Mouse (Mus musculus) gastrocnemius, postnatal 36 days (tissue): ENCODE measurements around the gene Dusp3. TPM values are rescaled to one million over a fixed set of nuclear protein-coding genes. Genes with fewer than 3 reads are reported as not detected.

Source experiments
- DNase-seq, 2 experiments: peaks; one replicate each; pipeline ENCODE4 v3.0.0; 2022
- intact Hi-C: fragments of 180-260 bp; cut with DNase I; formaldehyde crosslinking; loops from one replicate; pipeline ENCODE4 v1.15.1; 2025
- long read RNA-seq, 2 experiments: library from polyadenylated mRNA; stranded (forward); transcript quantifications; one replicate each; pipeline ENCODE4 v2.0.0; 2021
- total RNA-seq, 2 experiments: library from RNA; stranded (reverse); gene quantifications; 2 replicates each; pipeline ENCODE4 v1.2.3; 2021

Dusp3 gene
- total RNA-seq, result 100 to 1,000 TPM; 126 to 167 TPM
- long read RNA-seq, experiment 1, full-length matches to known transcripts, result 13 of 212 reads
- long read RNA-seq, experiment 1, partial matches to known transcripts, result 2 of 212 reads
- long read RNA-seq, experiment 1, other reads (novel, unspliced or antisense), result 197 of 212 reads
- long read RNA-seq, experiment 2, full-length matches to known transcripts, result 12 of 164 reads
- long read RNA-seq, experiment 2, partial matches to known transcripts, result 0 of 164 reads
- long read RNA-seq, experiment 2, other reads (novel, unspliced or antisense), result 152 of 164 reads

GRCm38 (mm10) chr11:101986913-101987312 is at the start of gene Dusp3:
Gene Dusp3, minus strand, starts transcription at chr11:101987013.
- intact Hi-C loops, result loop anchor here (1.0 kb wide), 1 partner anchor 51 kb away; no protein-coding TSS in a partner anchor
- no peak for DNase-seq

GRCm38 (mm10) chr11:102036336-102036735 is 49.5 kb upstream of the Dusp3 start:
- intact Hi-C loops, result no loop called here
- no peak for DNase-seq

GRCm38 (mm10) chr11:102035456-102035960 is 48.7 kb upstream of the Dusp3 start:
- DNase-seq, result no peak
- intact Hi-C loops, result no loop called here

GRCm38 (mm10) chr11:102034887-102035286 is 48.1 kb upstream of the Dusp3 start:
- intact Hi-C loops, result no loop called here
- no peak for DNase-seq

GRCm38 (mm10) chr11:102033055-102033591 is 46.3 kb upstream of the Dusp3 start:
- DNase-seq, result no peak
- intact Hi-C loops, result no loop called here

GRCm38 (mm10) chr11:102031149-102031548 is 44.3 kb upstream of the Dusp3 start:
- no peak for DNase-seq
- intact Hi-C loops, result no loop called here

GRCm38 (mm10) chr11:102029966-102030365 is 43.2 kb upstream of the Dusp3 start:
- no peak for DNase-seq
- intact Hi-C loops, result no loop called here

GRCm38 (mm10) chr11:102029304-102029703 is 42.5 kb upstream of the Dusp3 start:
- DNase-seq, result no peak
- intact Hi-C loops, result no loop called here

- DNase-seq, result no peak
- intact Hi-C loops, result no loop called here
Observed at GRCm38 (mm10) chr11:102028087-102028816, 41.4 kb upstream of the Dusp3 start, which contains the start of gene Mpp3. Gene Mpp3, minus strand, starts transcription at chr11:102028461.

- DNase-seq, result no peak
- intact Hi-C loops, result no loop called here
Observed at GRCm38 (mm10) chr11:102027361-102028017, 40.7 kb upstream of the Dusp3 start.

GRCm38 (mm10) chr11:102026694-102027360 is 40.0 kb upstream of the Dusp3 start:
- peak; percentile 49 to 61 for DNase-seq
- intact Hi-C loops, result no loop called here

- intact Hi-C loops, result no loop called here
- DNase-seq, result no peak
Observed at GRCm38 (mm10) chr11:102025991-102026660, 39.3 kb upstream of the Dusp3 start.

GRCm38 (mm10) chr11:102025354-102025753 is 38.5 kb upstream of the Dusp3 start:
- intact Hi-C loops, result no loop called here

GRCm38 (mm10) chr11:102024875-102025274 is 38.1 kb upstream of the Dusp3 start:
- DNase-seq, result no peak

More at GRCm38 (mm10) chr11:102025354-102025753, 38.5 kb upstream of the Dusp3 start:
- no peak for DNase-seq

GRCm38 (mm10) chr11:102024084-102024758 is 37.4 kb upstream of the Dusp3 start:
- peak in 1 of 2 experiments; percentile 57 for DNase-seq
- intact Hi-C loops, result no loop called here

More at GRCm38 (mm10) chr11:102024875-102025274, 38.1 kb upstream of the Dusp3 start:
- intact Hi-C loops, result no loop called here

- intact Hi-C loops, result no loop called here
- no peak for DNase-seq
Observed at GRCm38 (mm10) chr11:102023406-102023805, 36.6 kb upstream of the Dusp3 start.

- no peak for DNase-seq
- intact Hi-C loops, result no loop called here
Observed at GRCm38 (mm10) chr11:102021196-102021595, 34.4 kb upstream of the Dusp3 start.

GRCm38 (mm10) chr11:102019736-102020135 is 32.9 kb upstream of the Dusp3 start:
- no peak for DNase-seq
- intact Hi-C loops, result no loop called here

GRCm38 (mm10) chr11:102016136-102016535 is 29.3 kb upstream of the Dusp3 start:
- DNase-seq, result no peak

More at GRCm38 (mm10) chr11:102016136-102016535, 29.3 kb upstream of the Dusp3 start:
- intact Hi-C loops, result no loop called here
